Mouse (Mus musculus): Measurements from ENCODE around the gene Ntf3. TPM values are rescaled to one million over a fixed set of nuclear protein-coding genes. Genes with fewer than 3 reads are reported as not detected.

Gene Ntf3
- polyA plus RNA-seq, 1 experiment, result 1.5 TPM

DNA sequence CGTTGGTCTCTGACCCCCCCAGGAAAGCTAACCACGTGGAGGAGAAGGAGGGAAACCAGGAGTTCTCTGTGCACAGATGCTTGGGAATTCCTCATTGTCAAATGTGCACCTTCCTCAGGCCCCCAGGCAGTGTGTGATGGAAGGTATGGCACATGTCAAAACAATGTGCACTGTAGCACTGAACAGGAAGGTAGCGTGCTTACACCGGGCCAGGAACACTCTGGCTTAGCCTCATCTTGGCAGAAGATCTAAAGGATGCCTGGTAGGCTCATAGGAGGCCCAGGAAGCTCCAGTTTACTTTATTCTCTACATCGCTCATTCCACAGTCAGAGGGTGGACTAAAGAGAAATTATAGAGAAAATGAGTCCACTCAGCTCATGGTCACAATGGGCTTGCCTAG is 57.5 kb downstream of the Ntf3 start:
- TF ChIP-seq CTCF (IDR thresholded peaks at IDR 0.05; ENCODE audit: extremely low read depth, insufficient read depth, low read length) (no peak), POLR2A (IDR thresholded peaks at IDR 0.05; ENCODE audit: extremely low read depth, insufficient read depth, low read length) (no peak)
- H3K4me1 ChIP-seq (ENCODE audit: control insufficient read depth, insufficient read depth, low read length), result no peaks in the 10 kb centered on the region
- no peak overlapping the region for H3K4me3 ChIP-seq (ENCODE audit: insufficient read depth, low read length)
- H3K27ac ChIP-seq (ENCODE audit: insufficient read depth, low read length), result no peak overlapping the region

DNA sequence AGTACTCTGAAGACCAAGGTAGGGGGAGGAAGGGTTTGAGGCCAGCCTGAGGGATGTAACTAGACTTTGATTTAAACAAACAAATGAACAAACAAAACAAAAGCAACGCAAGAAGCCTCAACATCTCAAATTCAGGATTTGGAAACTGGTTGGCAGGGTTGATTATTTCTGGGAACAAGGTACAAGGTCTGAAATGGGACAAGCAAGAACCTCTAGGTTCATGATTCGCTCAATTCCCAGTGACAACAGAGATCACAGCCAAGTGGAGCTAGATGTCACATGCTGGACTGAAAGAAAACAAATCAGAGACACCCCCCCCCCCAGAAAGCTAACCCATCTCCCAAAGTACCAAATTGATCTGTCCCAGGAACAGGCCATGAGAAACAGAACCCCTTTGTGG is 57.9 kb downstream of the Ntf3 start:
- no peaks in the 10 kb centered on the region for H3K4me1 ChIP-seq (ENCODE audit: control insufficient read depth, insufficient read depth, low read length)
- H3K27ac ChIP-seq (ENCODE audit: insufficient read depth, low read length), result no peak overlapping the region
- no peak for TF ChIP-seq POLR2A (IDR thresholded peaks at IDR 0.05; ENCODE audit: extremely low read depth, insufficient read depth, low read length)
- no peak for TF ChIP-seq CTCF (IDR thresholded peaks at IDR 0.05; ENCODE audit: extremely low read depth, insufficient read depth, low read length)
- H3K4me3 ChIP-seq (ENCODE audit: insufficient read depth, low read length), result no peak overlapping the region

- Histone ChIP-seq H3K27ac (ENCODE audit: insufficient read depth, low read length) (no peak overlapping the region), H3K4me3 (ENCODE audit: insufficient read depth, low read length) (no peak overlapping the region), H3K4me1 (ENCODE audit: control insufficient read depth, insufficient read depth, low read length) (no peaks in the 10 kb centered on the region)
- TF ChIP-seq CTCF (IDR thresholded peaks at IDR 0.05; ENCODE audit: extremely low read depth, insufficient read depth, low read length), result no peak
Observed at GRCm38 (mm10) chr6:126107398-126107797, 59.3 kb downstream of the Ntf3 start.

DNA sequence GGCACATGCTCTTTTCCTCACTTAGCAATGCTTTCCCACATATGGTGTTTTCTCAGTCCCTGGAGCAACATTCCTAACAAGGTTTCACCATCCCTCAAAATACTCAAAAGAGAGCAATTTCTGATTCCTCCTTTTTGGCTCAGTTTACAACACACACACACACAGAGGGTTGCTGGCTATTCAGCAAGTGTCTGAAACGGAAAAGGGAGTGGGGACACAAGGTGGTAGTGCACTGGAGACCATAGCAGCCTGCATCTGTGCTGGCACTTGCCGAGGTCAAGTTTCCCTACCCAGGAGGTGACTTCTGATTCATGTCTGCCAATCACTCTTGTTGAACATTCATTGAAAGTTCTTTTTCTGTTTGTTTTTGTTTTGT is 59.9 kb downstream of the Ntf3 start:
- Histone ChIP-seq H3K4me1 (ENCODE audit: control insufficient read depth, insufficient read depth, low read length) (no peaks in the 10 kb centered on the region), H3K27ac (ENCODE audit: insufficient read depth, low read length) (no peak overlapping the region), H3K4me3 (ENCODE audit: insufficient read depth, low read length) (no peak overlapping the region)
- TF ChIP-seq POLR2A (IDR thresholded peaks at IDR 0.05; ENCODE audit: extremely low read depth, insufficient read depth, low read length) (no peak), CTCF (IDR thresholded peaks at IDR 0.05; ENCODE audit: extremely low read depth, insufficient read depth, low read length) (no peak)

DNA sequence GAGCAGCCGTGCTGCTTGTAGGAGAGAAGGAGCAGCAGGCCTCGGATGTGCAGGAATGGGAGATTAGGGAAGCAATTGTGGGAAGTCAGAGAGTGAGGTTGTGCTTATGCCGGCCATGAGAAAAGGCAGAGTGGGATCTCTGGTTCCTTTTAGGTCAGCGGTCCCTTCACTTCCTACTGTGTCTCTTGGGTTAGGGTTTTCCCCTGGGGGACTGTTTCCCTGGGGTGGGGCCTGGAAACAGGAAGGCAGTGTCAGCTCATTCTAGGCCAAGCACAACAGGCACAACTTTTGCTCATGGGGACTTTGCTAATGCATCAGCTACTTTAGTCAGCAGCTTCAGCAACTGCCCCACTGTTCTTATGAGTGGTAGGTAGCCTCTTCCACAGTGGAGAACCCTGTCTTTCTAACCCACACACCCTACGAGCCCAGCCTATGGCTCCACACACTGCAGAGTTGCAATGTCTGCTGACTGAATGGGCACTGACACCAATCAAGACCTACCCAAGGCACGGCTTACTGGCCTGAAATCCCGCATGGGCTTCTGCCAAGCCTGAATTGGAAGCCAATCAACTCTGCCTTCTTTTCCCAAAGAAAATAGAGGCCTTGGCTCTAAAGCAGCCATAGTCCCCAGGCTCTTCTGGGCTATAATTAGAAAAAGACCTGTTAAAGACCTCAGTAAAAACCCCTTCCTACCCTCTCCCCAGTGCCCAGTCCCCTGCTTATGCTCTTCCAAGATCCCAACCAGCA is 60.5 kb downstream of the Ntf3 start:
- Histone ChIP-seq H3K4me1 (ENCODE audit: control insufficient read depth, insufficient read depth, low read length) (no peaks in the 10 kb centered on the region), H3K27ac (ENCODE audit: insufficient read depth, low read length) (no peak overlapping the region), H3K4me3 (ENCODE audit: insufficient read depth, low read length) (no peak overlapping the region)
- TF ChIP-seq POLR2A (IDR thresholded peaks at IDR 0.05; ENCODE audit: extremely low read depth, insufficient read depth, low read length), result no peak
- TF ChIP-seq CTCF (IDR thresholded peaks at IDR 0.05; ENCODE audit: extremely low read depth, insufficient read depth, low read length), result no peak

GRCm38 (mm10) chr6:126105083-126105740 is 61.5 kb downstream of the Ntf3 start:
- Histone ChIP-seq H3K27ac (ENCODE audit: insufficient read depth, low read length) (no peak overlapping the region), H3K4me3 (ENCODE audit: insufficient read depth, low read length) (no peak overlapping the region), H3K4me1 (ENCODE audit: control insufficient read depth, insufficient read depth, low read length) (no peaks in the 10 kb centered on the region)
- no peak for TF ChIP-seq POLR2A (IDR thresholded peaks at IDR 0.05; ENCODE audit: extremely low read depth, insufficient read depth, low read length)
- no peak for TF ChIP-seq CTCF (IDR thresholded peaks at IDR 0.05; ENCODE audit: extremely low read depth, insufficient read depth, low read length)

DNA sequence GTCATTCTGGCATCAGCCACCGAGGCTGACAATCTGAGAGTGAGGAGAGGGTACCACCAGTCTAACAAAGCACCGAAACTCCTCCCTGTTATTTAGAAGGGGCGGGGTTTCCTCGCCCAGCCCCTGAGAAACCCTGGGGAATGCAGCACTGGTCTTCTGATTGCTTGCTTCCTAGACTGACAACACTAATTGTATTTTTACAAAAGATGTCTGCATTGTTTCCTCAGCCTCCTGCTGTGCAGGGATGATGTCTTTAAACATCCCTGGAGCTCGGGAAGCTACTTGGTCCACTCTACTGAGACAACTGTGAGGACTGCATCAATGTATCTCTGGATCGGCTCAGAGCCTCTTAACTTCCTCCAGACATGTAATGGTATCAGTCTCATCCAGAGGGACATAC is 64.1 kb downstream of the Ntf3 start:
- H3K4me3 ChIP-seq (ENCODE audit: insufficient read depth, low read length), result no peak overlapping the region
- H3K4me1 ChIP-seq (ENCODE audit: control insufficient read depth, insufficient read depth, low read length), result no peaks in the 10 kb centered on the region
- TF ChIP-seq POLR2A (IDR thresholded peaks at IDR 0.05; ENCODE audit: extremely low read depth, insufficient read depth, low read length) (no peak), CTCF (IDR thresholded peaks at IDR 0.05; ENCODE audit: extremely low read depth, insufficient read depth, low read length) (no peak)
- H3K27ac ChIP-seq (ENCODE audit: insufficient read depth, low read length), result no peak overlapping the region

DNA sequence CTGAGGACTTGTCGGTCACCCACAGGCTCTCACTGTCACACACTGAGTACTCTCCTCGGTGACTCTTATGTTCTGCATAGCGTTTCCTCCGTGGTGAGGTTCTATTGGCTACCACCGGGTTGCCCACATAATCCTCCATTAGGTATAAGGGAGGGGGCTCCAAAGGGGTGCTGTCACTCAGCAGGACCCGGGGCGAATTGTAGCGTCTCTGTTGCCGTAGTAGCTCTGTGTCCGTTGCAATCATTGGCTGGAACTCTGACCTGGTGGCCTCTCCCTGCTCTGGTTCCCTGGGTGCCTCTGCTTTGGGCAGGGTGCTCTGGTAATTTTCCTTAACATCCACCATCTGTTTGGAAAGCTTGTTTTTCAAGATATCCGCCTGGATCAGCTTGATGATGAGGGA is 64.7 kb downstream of the Ntf3 start:
- no peak overlapping the region for H3K4me3 ChIP-seq (ENCODE audit: insufficient read depth, low read length)
- TF ChIP-seq POLR2A (IDR thresholded peaks at IDR 0.05; ENCODE audit: extremely low read depth, insufficient read depth, low read length) (no peak), CTCF (IDR thresholded peaks at IDR 0.05; ENCODE audit: extremely low read depth, insufficient read depth, low read length) (no peak)
- H3K27ac ChIP-seq (ENCODE audit: insufficient read depth, low read length), result no peak overlapping the region
- H3K4me1 ChIP-seq (ENCODE audit: control insufficient read depth, insufficient read depth, low read length), result no peaks in the 10 kb centered on the region

GRCm38 (mm10) chr6:126100579-126100978 is 66.1 kb downstream of the Ntf3 start:
- peaks cover 2% of the 10 kb centered on the region for H3K4me1 ChIP-seq (ENCODE audit: control insufficient read depth, insufficient read depth, low read length)
- TF ChIP-seq CTCF (IDR thresholded peaks at IDR 0.05; ENCODE audit: extremely low read depth, insufficient read depth, low read length), result no peak
- no peak for TF ChIP-seq POLR2A (IDR thresholded peaks at IDR 0.05; ENCODE audit: extremely low read depth, insufficient read depth, low read length)
- no peak overlapping the region for H3K27ac ChIP-seq (ENCODE audit: insufficient read depth, low read length)
- no peak overlapping the region for H3K4me3 ChIP-seq (ENCODE audit: insufficient read depth, low read length)

DNA sequence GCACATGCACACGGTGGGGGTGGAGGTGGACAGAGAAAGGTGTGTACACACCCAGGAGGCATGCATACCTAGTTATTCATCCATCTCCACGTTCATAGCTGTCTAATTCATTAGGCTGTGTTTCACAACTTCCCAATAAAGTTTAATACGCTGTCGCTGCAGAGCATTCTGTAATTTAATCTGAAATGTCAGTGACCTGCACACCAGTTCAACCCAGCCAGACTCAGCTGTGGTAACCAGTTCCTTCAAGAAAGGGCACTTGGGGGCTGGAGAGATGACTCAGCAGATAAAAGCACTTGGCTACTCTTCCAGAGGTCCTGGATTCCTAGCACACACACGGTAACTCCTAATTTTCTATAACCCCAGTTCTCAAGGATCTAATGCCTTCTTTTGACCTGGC is 69.2 kb downstream of the Ntf3 start:
- H3K27ac ChIP-seq (ENCODE audit: insufficient read depth, low read length), result no peak overlapping the region
- peaks cover 2% of the 10 kb centered on the region for H3K4me1 ChIP-seq (ENCODE audit: control insufficient read depth, insufficient read depth, low read length)
- TF ChIP-seq CTCF (IDR thresholded peaks at IDR 0.05; ENCODE audit: extremely low read depth, insufficient read depth, low read length), result no peak
- TF ChIP-seq POLR2A (IDR thresholded peaks at IDR 0.05; ENCODE audit: extremely low read depth, insufficient read depth, low read length), result no peak
- no peak overlapping the region for H3K4me3 ChIP-seq (ENCODE audit: insufficient read depth, low read length)
